Mouse (Mus musculus) kidney, adult 8-10 months (tissue): ENCODE data around the gene Klhl12.
"Not testable (repeated sequence)": the region's sequence is repeated elsewhere in the genome, so short reads cannot be mapped to it uniquely, and the experiment has no call there.

Experiments
- DNase-seq, 2 experiments: peaks; one replicate each; pipeline ENCODE4 v3.0.0; 2022

Klhl12 gene

GRCm38 (mm10) chr1:134454904-134455824, at the start of gene Klhl12:
Klhl12 (plus strand) TSS chr1:134455531.
- peak; percentile 95 to 98 for DNase-seq

DNA sequence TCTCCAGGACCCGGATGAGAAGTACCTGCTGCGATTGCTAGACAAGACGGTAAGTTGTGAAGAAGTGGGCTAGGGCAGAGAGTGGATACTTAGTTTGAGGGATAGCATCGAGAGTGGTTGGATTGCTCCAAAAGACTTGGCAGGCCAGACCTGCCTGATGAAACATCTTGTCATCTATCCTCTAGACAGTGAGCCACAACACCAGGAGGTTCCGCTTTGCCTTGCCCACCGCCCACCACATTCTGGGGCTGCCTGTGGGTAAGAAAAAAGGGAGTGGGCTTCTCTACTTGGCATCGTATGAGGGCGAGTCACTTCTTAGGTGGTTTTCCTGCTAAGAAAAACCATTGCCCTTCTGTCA, 48.9 kb upstream of the Klhl12 start:
- no peak for DNase-seq

DNA sequence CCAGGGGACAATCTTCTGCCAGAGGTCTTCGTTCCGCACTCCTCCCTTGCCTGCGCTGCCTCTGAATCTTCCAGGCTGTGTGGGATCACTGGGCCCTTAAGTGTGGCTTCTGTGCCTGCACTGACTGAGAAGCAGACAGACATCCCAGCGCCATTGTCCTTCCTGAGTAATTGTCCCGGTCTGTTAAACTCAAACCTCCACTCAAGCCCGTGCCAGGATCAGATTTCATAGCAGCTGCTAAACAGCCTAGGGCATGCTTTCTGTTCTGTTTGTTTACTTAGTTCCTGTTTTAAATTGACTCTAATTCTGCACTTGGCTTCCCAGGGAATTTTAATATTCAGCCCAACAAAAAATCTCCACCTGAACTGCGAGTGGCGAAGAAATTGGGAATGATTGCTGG, 47.3 kb upstream of the Klhl12 start:
- DNase-seq = peak; percentile 43 to 57

DNA sequence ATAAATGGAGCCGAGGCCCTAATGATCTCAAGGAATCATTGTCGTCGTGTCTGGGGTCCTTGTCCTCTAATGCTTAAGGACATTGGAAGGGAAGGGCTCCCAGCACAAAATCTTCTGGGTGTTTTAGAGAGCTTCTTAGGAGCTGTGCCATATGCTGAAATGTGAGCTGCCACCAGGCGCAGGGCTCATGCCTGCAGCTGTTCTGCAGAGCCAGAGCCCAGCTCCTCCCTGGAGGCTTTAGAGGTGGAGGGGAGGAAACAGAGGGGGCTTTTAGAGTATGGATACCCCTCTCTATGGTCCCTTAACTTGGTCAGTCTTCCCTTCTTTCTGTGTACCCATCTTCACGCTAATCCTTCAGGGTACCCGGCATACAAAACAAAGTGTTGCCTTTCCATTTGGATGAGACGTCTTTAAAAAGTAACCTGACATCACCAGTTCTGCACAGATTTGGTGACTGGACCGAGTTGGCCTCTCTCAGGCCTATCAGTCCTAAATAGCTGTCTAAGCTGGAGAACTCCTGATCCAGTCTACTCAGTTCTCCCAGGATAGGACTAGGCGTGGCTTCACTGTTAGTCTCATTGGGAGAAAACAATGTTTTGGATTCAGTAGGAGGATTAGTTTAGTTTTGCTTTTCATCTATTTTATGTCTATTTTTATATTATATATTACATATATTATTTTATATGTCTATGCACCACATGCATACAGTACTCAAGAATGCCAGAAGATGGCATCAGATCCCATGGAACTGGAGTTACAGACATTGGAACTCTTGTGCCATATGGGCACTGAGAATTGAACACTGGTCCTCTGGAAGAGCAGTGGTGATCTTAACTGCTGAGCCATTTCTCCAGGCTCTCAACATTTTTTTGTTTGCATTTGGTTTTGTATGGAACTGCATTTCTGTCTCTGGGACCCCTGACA, 43.4 kb upstream of the Klhl12 start:
- DNase-seq = no peak

DNA sequence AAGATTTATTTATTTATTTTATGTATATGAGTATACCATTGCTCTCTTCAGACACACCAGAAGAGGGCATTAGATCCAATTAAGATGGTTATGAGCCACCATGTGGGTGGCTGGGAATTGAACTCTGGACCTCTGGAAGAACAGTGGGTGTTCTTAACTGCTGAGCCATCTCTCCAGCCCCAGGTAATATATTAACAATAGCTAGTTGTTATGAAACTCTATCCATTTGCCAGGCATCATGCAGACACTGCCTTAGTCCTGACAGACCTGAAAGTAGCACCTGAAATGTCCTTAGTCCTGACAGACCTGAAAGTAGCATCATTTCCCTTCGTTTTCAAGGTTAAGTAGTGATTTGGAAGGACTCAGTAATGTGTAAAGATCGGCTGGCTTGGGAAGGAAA, 41.3 kb upstream of the Klhl12 start:
- DNase-seq = peak; percentile 44 to 46

DNA sequence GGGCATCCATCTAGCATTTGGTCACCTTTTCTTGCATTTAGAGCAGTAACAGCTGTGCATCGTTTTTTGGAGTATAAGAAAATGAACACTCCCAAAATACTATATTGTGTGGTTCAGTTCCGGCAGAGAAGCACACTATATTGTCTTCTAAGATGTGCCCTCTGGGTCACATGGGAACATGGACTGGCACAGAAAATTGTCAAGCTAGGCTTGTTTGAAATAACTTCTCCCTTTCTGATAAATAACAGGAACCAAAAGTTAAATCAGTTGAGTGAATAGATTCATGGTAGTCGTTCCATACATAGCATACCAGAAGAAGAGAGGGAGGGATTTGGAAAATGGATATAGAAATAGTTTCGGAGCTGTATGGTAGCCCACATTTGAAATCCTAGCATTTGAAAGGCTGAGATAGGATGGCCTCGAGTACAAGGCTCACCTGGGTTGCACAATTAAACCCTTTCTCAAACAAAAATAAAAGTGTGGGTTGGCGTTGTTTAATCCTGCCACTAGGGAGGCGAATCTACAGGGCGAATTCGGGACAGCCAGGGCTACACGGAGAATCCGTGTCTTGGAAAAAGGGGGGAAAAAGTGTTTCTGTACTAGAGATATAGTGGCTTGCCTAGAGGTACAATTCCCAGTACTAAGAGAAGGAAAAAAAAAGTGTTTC, 40.7 kb upstream of the Klhl12 start:
- no peak for DNase-seq

- peak; percentile 97 to 98 for DNase-seq
Observed at GRCm38 (mm10) chr1:134415168-134415831, 40.0 kb upstream of the Klhl12 start, which contains the start of gene Adipor1. Adipor1 (plus strand) TSS chr1:134415378.

DNA sequence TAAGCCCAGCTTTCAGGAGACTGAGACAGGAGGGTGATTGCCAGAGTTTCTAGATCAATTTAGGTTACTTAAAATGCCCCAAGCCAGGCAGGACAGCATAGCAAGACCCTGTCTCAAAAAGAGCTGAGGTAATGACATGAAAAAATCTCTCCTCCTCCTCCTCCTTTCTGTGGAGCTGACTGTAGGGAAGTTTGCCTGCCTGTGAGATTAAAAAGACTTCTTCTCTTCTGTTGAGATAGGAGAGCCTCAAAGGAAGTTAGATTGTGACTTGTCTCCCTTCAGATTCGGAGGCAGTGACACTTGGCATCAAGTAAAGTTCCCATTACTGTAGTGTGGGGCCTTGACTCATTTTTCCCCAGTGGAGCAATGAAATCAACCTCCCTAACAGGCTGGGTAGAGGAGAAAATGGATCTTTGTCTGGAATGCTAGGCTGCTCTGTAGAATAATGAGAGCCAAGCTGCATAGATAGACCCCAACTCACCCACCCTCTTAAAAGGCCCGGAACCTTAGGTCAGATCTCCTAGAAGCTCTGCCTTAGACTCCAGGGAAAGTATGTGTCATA, 36.8 kb upstream of the Klhl12 start:
- DNase-seq = no peak

- no peak for DNase-seq
Observed at GRCm38 (mm10) chr1:134419176-134419575, 36.2 kb upstream of the Klhl12 start.

DNA sequence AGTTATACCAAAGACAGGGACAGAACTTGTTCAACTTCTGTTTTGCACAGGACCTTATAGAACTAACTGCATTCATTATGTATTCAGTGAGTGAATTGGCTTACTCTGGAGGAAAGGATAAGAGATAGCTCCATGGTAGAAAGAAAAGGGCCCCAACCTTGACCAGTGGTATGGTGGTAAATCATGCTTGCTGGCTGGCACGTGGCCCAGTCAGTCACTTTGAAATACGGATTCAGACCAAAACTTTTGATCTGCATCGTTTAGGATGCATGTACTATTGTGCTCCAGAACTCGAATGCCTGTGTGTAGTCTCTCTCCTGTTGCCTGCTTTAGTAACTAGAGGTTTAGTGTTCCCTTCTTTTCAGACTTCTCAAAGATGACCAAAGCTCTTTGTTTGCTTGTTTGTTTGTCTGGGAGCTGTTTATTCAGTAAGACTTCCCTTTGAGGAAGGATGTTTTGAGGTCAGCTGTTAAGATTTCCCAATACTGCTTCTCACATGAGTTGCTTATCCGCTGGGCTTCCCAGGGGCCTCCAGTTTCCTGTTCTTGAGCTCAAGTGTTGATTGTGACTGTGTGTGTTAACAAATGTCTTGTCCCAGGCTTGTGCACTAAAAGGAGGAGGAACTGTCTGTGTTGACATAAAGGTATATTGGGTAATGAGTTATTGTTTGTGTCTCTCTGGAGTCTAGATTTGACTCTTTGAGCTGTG, 35.4 kb upstream of the Klhl12 start:
- DNase-seq = peak in 1 of 2 experiments; percentile 16

DNA sequence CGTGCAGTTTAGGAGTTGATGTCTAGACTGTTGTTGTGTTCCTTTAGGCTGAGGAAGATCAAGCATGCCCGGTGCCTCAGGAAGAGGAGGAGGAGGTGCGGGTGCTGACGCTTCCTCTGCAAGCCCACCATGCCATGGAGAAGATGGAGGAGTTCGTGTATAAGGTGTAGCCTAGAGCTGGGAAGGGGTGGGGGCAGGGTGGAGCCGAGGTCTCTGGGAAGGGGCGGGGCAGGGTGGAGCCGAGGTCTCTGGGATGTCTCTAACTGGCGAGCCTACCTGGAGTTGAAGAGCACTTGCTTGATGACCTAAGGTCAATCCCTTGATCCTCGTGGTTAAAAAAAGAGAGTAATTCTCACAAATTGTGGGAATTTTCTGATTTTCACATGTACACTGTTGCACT, 31.4 kb upstream of the Klhl12 start:
- no peak for DNase-seq

DNA sequence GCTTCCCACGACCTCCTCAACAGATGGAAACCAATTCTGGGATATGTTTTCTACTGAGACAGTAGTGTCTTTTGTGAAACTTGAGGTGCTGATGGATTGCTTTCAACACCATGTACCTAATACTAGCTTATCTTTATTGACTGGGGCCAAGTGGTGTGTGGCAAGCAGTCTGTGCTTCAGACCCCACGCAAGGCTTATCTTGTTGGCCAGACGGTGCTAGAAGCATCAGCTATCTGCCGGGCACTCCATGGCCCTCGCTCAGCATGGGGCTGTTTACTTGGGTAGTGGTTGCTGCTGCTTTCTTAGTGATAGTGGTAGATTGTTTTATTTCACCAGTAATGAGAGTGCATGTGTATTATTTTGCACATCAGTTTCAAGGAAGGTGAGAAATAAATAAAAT, 29.0 kb upstream of the Klhl12 start:
- DNase-seq = no peak

DNA sequence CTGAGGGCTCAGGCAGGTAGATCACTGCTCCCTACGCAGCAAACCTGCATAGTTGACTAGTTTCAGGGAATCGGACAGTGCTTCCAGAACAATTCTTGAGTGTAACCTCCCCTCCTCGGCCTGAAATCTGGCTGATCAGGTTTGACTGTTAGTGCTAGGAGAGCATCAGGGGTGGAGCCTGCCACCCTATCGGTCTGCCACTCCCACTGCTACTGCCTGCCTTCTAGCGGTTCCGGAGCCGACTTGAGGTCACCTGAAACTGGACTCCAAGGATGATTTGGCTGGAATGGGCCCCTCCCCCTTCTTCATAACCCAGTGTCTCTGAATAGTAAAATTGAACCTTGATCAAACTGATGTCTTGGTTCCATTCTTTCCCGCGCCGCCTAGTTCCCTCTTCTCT, 22.3 kb upstream of the Klhl12 start:
- DNase-seq = no peak

- no peak for DNase-seq
Observed at GRCm38 (mm10) chr1:134433473-134433872, 21.9 kb upstream of the Klhl12 start.

DNA sequence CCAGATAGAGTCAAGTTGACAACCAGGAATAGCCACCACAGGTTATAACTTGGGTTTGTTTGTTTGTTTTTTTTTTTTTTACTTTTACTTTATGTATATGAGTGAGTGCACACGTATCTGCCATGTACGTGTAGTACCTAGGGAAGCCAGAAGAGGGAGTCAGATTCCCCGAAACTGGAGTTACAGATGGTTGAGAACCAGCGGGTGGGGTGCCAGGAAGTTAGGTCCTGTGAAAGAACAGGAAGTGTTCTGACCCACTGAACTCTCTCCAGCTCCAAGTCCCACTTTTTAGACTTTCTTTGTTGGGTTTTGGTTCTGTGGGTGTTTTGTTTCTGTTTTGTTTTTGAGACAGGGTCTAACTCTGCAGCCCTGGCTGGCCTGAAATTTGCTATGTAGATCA, 19.9 kb upstream of the Klhl12 start:
- DNase-seq = peak in 1 of 2 experiments; percentile 27

DNA sequence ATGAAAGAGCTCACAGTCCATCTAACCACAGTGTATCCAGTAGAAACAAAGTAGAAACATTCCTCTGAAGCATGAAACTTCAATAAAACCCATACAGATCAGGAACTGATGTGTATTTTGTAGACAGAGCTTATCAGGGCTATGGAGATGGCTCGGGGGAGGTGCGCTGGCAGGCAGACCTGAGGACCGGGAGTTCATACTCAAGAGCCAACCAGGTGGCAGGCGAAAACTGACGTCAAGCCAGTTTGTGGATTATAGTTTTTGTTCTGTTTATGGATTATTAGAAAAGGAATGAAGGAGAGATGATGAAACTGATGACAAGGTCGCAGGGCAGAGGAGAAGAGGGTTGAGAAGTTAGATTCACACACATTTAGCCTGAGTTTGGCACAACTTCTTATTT, 14.9 kb upstream of the Klhl12 start:
- no peak for DNase-seq

DNA sequence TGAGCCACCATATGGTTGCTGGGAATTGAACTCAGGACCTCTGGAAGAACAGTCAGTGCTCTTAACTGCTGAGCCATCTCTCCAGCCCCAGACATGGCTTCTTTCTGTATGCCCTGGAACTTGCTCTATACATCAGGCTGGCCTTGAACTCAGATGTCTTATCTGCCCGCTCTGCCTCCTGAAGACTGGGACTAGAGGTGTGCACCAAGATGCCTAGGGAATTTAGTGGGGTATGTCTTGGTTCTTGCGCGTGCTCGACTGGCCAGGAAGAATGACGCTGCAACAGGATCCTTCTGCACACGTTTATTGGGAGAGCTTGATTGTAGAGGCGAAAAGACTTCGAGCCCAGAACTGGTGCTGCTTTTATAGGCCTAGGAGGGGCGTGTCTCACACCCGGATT, 13.6 kb upstream of the Klhl12 start:
- DNase-seq = not testable (repeated sequence)

GRCm38 (mm10) chr1:134442394-134442793, 12.9 kb upstream of the Klhl12 start:
- DNase-seq = no peak

GRCm38 (mm10) chr1:134443288-134443687, 12.0 kb upstream of the Klhl12 start:
- DNase-seq = not testable (repeated sequence)

GRCm38 (mm10) chr1:134445418-134445817, 9.9 kb upstream of the Klhl12 start:
- DNase-seq = no peak

DNA sequence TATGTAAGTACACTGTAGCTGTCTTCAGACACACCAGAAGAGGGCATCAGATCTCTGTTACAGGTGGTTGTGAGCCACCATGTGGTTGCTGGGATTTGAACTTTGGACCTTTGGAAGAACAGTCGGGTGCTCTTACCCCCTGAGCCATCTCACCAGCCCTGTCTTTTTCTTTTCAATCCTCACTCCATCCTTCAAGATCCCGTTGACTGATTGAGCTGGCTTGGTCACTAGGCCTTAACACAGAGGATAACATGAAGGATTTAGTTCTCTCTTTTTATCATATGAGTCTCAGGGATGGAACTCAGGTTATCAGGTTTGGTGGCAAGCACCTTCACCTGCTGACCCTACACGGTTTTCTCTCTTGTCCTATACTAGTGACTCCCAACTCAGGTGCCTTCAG, 6.8 kb upstream of the Klhl12 start:
- not testable (repeated sequence) for DNase-seq
